Mouse (Mus musculus): ENCODE results near the gene Syce2.
"Not testable (repeated sequence)": the region's sequence is repeated elsewhere in the genome, so short reads cannot be mapped to it uniquely, and the experiment has no call there.

Syce2 gene

GRCm38 (mm10) chr8:84871376-84872308 lies at the start of gene Syce2:
Gene Syce2 (plus strand): TSS chr8:84872111.
- in situ Hi-C loops (cut with MseI, MboI), result no loop called here

GRCm38 (mm10) chr8:84822723-84823122 lies 49.2 kb upstream of the Syce2 start, which contains the start of gene Dand5:
Gene Dand5 (minus strand): TSS chr8:84822823.
- in situ Hi-C loops (cut with MseI, MboI), result no loop called here

- in situ Hi-C loops (cut with MseI, MboI), result no loop called here
These were observed 48.3 kb upstream of the Syce2 start for GRCm38 (mm10) chr8:84823653-84824052.

- in situ Hi-C loops (cut with MseI, MboI), result no loop called here
These were observed 46.3 kb upstream of the Syce2 start for GRCm38 (mm10) chr8:84825636-84826035.

- in situ Hi-C loops (cut with MseI, MboI), result not testable (repeated sequence)
These were observed 45.4 kb upstream of the Syce2 start for GRCm38 (mm10) chr8:84826518-84826917.

- in situ Hi-C loops (cut with MseI, MboI), result no loop called here
These were observed 40.4 kb upstream of the Syce2 start, which contains the start of gene Gadd45gip1 for GRCm38 (mm10) chr8:84831490-84831889. Gene Gadd45gip1 (plus strand): TSS chr8:84831522.

GRCm38 (mm10) chr8:84832034-84832717 lies 39.7 kb upstream of the Syce2 start:
- in situ Hi-C loops (cut with MseI, MboI), result no loop called here

GRCm38 (mm10) chr8:84832759-84833742 lies 38.9 kb upstream of the Syce2 start:
- in situ Hi-C loops (cut with MseI, MboI), result no loop called here

- in situ Hi-C loops (cut with MseI, MboI), result no loop called here
These were observed 37.7 kb upstream of the Syce2 start for GRCm38 (mm10) chr8:84834002-84834865.

- in situ Hi-C loops (cut with MseI, MboI), result no loop called here
These were observed 36.8 kb upstream of the Syce2 start for GRCm38 (mm10) chr8:84834866-84835855.

- in situ Hi-C loops (cut with MseI, MboI), result no loop called here
These were observed 34.6 kb upstream of the Syce2 start for GRCm38 (mm10) chr8:84837149-84837911.

- in situ Hi-C loops (cut with MseI, MboI), result no loop called here
These were observed 33.9 kb upstream of the Syce2 start for GRCm38 (mm10) chr8:84837912-84838470.

- in situ Hi-C loops (cut with MseI, MboI), result no loop called here
These were observed 33.4 kb upstream of the Syce2 start for GRCm38 (mm10) chr8:84838513-84838912.

- in situ Hi-C loops (cut with MseI, MboI), result no loop called here
These were observed 32.5 kb upstream of the Syce2 start for GRCm38 (mm10) chr8:84839411-84839810.

GRCm38 (mm10) chr8:84839875-84840247 lies 32.0 kb upstream of the Syce2 start:
- in situ Hi-C loops (cut with MseI, MboI), result no loop called here

- in situ Hi-C loops (cut with MseI, MboI), result no loop called here
These were observed 31.5 kb upstream of the Syce2 start, which contains the start of gene Rad23a for GRCm38 (mm10) chr8:84840248-84840999. Gene Rad23a (minus strand): TSS chr8:84840665.

- in situ Hi-C loops (cut with MseI, MboI), result no loop called here
These were observed 30.4 kb upstream of the Syce2 start for GRCm38 (mm10) chr8:84841514-84841913.

Data from mouse trophoblast stem cell (cell line).